Mouse (Mus musculus) cerebellum, postnatal 14 days (tissue): ENCODE measurements around the gene Akna.
A peak's percentile ranks its signal among the peaks of the same experiment; 100 is the strongest.

Experiments
- DNase-seq, 2 experiments: peaks; one replicate each; pipeline ENCODE4 v3.0.0; 2021; ENCODE audit warnings: mixed read lengths in 2 of 2

Akna gene

DNA sequence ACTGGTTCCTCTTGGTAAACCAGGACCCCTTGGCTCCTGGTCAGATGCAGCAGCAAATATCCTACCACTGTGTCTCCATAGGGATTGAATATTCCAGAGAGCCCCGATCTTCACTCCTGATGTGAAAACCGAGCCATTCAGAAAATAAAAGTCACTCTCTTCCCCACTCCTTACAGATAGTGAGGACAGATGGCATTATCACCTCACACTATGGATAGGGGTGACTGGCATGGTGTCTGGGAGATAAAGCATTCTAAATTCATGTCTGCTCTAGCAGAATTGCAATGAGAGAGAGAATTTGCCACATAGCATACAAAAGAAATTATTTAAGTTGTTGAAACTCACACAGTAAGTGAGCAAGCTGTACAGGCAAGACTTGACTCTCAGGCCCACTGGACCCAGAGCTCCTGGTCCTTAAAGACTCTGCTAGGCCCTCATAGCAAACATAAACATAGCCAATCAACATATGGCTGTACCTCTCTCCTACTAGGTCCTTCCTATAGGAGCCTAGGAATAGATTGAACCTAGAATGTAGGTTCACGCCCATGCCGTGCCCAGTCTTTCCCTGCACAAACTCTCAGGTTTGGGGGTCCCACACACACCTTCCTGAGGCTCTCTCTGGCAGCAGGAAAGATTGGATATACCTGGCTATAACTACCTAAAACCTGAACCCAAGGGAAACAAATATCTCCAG lies 20.3 kb downstream of the Akna start:
- no peak for DNase-seq

- no peak for DNase-seq
These were observed 25.7 kb downstream of the Akna start for GRCm38 (mm10) chr4:63377483-63377882.

GRCm38 (mm10) chr4:63375367-63375766 lies 27.8 kb downstream of the Akna start:
- DNase-seq = peak; percentile 59 to 61

- no peak for DNase-seq
These were observed 28.8 kb downstream of the Akna start for GRCm38 (mm10) chr4:63374331-63374730.

GRCm38 (mm10) chr4:63373404-63373803 lies 29.8 kb downstream of the Akna start:
- no peak for DNase-seq

DNA sequence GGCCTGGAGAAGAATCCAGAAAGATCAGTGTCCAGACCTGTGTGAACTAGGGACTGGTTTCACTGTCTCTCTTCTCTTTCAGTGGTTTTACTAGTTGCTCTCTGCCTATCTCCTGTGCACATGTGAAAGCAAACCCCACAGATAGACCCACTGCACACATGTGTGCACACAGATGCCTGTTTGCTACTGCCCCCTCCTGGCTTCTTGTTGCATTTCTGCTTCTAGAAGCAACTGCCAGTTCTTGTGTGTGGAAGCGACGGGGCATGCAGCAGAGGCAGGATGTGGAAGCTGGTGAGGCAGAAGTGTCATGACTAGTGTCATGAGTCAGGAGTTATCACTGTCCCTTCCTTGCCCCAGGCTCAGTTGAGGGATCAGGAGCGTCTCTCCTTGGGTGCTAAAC lies 31.3 kb downstream of the Akna start:
- DNase-seq = peak in 1 of 2 experiments; percentile 37

- DNase-seq = no peak
These were observed 32.3 kb downstream of the Akna start for GRCm38 (mm10) chr4:63370897-63371296.

- DNase-seq = peak; percentile 88 to 93
These were observed 34.6 kb downstream of the Akna start for GRCm38 (mm10) chr4:63368577-63368976.

- DNase-seq = peak in 1 of 2 experiments; percentile 28
These were observed 41.0 kb downstream of the Akna start, which contains the start of gene Orm2 for GRCm38 (mm10) chr4:63362150-63362549. Gene Orm2, plus strand, starts transcription at chr4:63362449.

DNA sequence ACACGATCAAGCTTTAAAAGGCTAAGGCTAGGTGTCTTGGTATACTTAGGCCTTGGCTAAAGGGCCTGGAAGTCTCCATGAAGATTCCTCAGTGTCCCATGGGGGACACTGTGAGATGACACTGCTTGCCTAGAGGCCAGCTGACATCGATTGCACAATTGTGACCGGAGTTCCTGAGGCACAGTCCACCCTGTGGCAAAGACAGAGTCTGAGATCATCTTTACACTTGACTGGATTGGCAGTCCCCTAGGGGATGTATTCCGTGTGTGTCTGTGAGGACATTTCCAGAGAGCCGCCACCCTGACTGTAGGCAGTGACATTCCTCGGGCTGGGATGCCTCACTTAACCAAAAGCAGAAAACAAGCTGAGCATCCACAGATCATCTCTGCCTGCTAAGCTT lies 43.3 kb downstream of the Akna start:
- DNase-seq = no peak

DNA sequence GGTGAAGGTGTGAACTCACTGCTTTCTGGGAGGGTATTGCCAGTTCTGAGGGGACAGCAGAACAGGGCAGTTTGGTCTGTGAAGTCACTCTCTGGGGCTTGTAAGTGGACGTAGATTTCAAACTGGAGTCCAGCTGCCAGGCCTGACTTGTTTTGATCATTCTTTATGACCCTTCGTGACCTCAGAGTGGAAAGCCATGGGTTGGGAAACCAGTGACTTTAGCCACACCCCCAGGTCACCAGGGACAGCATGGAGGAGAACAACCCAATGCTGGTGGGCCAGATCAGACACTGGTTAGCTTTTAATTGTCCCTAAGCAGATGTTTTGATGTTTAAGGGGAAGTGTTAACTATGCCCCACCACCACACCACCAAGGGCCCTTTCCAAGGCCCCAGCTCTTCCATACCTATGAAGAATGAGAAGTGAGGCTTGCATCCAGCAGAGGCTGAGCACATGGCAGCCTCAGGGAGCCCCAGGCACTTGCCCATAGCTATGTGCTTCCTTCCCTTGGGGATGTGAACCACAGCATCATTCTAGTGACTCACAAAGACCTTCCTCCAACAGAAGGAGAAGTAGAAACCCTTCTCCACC lies 46.1 kb downstream of the Akna start:
- no peak for DNase-seq

DNA sequence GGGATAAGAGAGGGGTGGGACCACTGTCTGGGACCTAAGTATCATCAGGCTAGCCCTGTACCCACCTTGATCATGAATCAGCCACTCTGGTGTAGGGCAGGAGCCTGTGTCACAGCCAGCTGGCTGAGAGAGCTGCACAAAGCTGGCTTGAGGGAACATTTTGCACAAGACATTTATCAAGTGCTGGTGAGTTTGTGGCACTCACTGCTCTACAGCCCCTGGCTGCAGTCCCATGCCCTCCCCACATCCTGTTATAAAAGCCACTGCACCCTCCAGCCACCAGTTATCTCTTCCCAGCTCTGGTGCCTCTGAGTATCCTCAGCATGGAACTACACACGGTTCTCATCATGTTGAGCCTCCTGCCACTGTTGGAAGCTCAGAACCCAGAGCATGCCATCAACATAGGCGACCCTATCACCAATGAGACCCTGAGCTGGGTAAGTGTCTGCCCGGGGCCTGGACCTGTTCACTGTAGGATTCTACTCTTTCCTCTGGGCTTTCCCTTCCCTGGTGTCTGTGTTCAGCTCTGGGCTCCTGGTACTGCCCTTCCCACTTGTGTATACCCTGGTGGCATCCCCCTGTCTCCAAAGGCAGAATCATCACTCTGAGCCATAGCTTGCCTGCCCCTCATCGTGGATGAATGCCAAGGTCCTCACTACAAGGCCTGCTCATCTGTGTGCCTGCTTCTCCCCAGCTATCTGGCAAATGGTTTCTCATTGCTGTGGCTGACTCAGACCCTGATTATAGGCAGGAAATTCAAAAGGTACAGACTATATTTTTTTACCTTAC lies 47.1 kb downstream of the Akna start, which contains the start of gene Orm3:
Orm3 (plus strand) TSS at position 286 of the 789 bp plus-strand sequence.
- no peak for DNase-seq

GRCm38 (mm10) chr4:63348524-63348923 lies 54.6 kb downstream of the Akna start:
- no peak for DNase-seq

DNA sequence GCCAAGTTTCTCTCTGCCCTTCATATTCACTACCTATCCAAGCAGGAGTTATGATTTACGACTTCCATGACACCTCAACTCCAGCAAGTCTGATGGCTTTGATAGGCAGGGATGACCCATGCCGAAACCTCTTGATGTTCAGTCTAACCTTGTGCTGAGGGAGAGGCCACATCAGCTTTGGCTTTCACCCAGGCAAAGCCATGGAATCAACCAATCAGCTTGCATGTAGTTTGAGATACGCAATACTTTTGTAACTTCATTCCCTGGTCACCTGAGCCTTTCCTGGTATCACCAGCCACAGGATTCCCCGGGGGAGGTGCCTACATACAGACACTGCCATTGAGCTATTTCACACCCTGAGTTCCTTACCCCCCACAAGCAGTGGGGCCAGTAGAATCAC lies 56.5 kb downstream of the Akna start:
- DNase-seq = no peak

DNA sequence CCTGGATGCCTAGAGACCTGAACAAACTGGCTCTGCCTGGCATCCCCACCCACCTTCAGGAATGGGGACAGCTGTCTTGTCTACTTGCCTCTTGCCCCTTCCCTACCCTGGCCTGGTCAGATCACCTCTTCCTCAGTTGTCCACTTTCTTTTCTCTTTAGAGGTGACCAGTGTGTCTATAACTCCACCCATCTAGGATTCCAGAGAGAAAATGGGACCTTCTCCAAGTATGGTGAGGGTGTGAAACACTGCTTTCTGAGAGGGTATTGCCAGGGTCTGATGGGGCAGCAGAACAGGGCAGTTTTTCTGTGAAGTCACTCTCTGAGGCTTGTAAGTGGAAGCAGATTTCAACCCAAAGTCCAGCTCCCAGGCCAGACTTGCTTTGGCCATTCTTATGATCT lies 57.9 kb downstream of the Akna start:
- no peak for DNase-seq

GRCm38 (mm10) chr4:63344295-63344694 lies 58.9 kb downstream of the Akna start, which contains the start of gene Orm1:
Gene Orm1, plus strand, starts transcription at chr4:63344560.
- DNase-seq = no peak

DNA sequence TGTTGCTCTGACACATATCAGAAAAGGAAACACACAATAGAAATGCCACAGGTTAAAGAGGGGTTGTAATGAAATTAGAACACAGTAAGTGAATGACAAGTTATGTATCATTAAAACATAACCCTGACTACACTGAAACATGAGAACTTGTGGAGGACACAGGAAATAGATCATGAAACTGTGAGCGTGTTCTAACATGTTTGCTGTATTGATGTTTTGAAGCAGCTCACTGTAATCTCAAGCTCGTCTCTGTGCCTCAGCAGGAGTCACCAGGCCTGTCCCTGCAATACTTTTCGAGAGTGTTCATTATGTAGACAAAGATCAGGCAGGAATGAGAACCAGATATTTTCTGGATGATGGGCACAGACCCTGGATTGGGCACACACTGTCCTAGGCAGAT lies 59.5 kb downstream of the Akna start:
- no peak for DNase-seq

GRCm38 (mm10) chr4:63342491-63342890 lies 60.7 kb downstream of the Akna start:
- DNase-seq = no peak

DNA sequence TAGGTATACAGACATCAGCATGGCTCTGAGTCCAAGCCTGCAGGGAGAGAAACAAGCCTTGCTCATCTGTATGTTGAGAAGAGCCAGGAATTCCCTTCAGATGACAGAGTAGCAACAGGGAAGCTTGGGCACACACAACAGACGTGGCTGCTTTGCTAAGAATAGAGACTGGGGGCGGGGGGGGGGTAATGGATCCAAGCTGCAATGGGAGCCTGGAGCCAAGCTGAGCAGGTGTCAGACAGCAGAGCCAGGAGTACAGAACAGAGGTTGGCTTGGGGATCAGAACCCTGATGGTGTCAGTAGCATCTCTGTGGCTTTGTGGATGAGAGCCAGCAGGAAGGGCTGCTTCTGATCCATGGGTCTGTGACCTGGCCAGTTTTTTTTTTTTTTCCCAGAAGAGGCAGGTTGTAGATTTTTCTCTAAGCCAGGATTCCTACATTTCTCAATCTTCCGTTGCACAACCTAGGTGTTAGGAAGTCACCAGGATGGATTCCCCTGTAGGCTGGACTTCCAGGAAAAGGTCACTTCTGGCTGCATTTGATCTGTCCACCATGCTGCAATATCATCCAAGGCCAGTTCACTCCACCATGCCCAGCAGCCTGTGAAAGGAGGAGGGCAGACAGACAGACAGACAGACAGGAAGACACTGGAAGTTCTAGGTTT lies 64.6 kb downstream of the Akna start:
- DNase-seq = peak; percentile 66 to 70

- no peak for DNase-seq
These were observed 69.8 kb downstream of the Akna start for GRCm38 (mm10) chr4:63333403-63333802.

GRCm38 (mm10) chr4:63323275-63323815 lies 79.8 kb downstream of the Akna start:
- no peak for DNase-seq

GRCm38 (mm10) chr4:63319566-63319965 lies 83.6 kb downstream of the Akna start:
- DNase-seq = peak; percentile 89 to 93
